Comparison of ENCODE assay signal across 11 mouse cellular contexts in genomic region chr10:50586556-50586955, GRCm38 (mm10).
"Had no signal": no experiment of that assay in that cellular context is flagged by ENCODE, and none has a peak within 500 bp of the region (broad histone marks: within the 10 kb centered on the region; RNA-seq: fewer than 3 reads in every experiment).

No protein-coding gene starts in this region.

- DNase-seq: left cerebral cortex, postnatal 4 days; liver, embryonic 13.5 days; liver, postnatal 0 days; lung, adult 18-20 months; lung, adult 2 months; lung, embryonic 14.5 days; lung, postnatal 10 days; lung, postnatal 14 days; lung, postnatal 36 days; lung, postnatal 4 days; midbrain, embryonic 14.5 days had no signal
